Mouse (Mus musculus): ENCODE measurements around the gene Fmnl1. TPM values are rescaled to one million over a fixed set of nuclear protein-coding genes. Genes with fewer than 3 reads are reported as not detected.

Gene Fmnl1
- polyA plus RNA-seq, 1 experiment from 2014 or later = 3.8 TPM

Other genes starting within 250 kb of the Fmnl1 start
- 9.5 TPM in 2 replicates for gene Kif18b, start 246.0 kb upstream of the Fmnl1 start, polyA plus RNA-seq (2015; fragmentation: Nextera tagmentation; extraction: Ambion mirVana)
- 5.1 and 5.6 TPM in 2 replicates for gene C1ql1, start 224.4 kb upstream of the Fmnl1 start, polyA plus RNA-seq (2015; fragmentation: Nextera tagmentation; extraction: Ambion mirVana)
- 48.5 and 52.2 TPM in 2 replicates for gene Nmt1, start 142.9 kb upstream of the Fmnl1 start, polyA plus RNA-seq (2015; fragmentation: Nextera tagmentation; extraction: Ambion mirVana)
- 107 TPM in 2 replicates for gene Dcakd, start 142.8 kb upstream of the Fmnl1 start, polyA plus RNA-seq (2015; fragmentation: Nextera tagmentation; extraction: Ambion mirVana)
- 3.5 and 3.6 TPM in 2 replicates for gene Plcd3, start 69.4 kb upstream of the Fmnl1 start, polyA plus RNA-seq (2015; fragmentation: Nextera tagmentation; extraction: Ambion mirVana)
- gene Acbd4, start 69.4 kb upstream of the Fmnl1 start, polyA plus RNA-seq (2015; fragmentation: Nextera tagmentation; extraction: Ambion mirVana) = 19.2 and 23.7 TPM in 2 replicates
- gene Hexim1, start 54.9 kb upstream of the Fmnl1 start, polyA plus RNA-seq (2015; fragmentation: Nextera tagmentation; extraction: Ambion mirVana) = 5.1 and 5.4 TPM in 2 replicates
- 6.8 and 8.7 TPM in 2 replicates for gene Hexim2, start 38.7 kb upstream of the Fmnl1 start, polyA plus RNA-seq (2015; fragmentation: Nextera tagmentation; extraction: Ambion mirVana)
- gene 1700023F06Rik, start 37.5 kb downstream of the Fmnl1 start, polyA plus RNA-seq (2015; fragmentation: Nextera tagmentation; extraction: Ambion mirVana) = 1.0 and 1.4 TPM in 2 replicates
- not detected in 2 replicates for gene Spata32, start 47.3 kb downstream of the Fmnl1 start, polyA plus RNA-seq (2015; fragmentation: Nextera tagmentation; extraction: Ambion mirVana)
- 3.6 and 3.8 TPM in 2 replicates for gene Map3k14, start 96.4 kb downstream of the Fmnl1 start, polyA plus RNA-seq (2015; fragmentation: Nextera tagmentation; extraction: Ambion mirVana)
- gene Arhgap27, start 192.6 kb downstream of the Fmnl1 start, polyA plus RNA-seq (2015; fragmentation: Nextera tagmentation; extraction: Ambion mirVana) = 21.2 and 21.5 TPM in 2 replicates
- 5.9 and 6.2 TPM in 2 replicates for gene Plekhm1, start 241.6 kb downstream of the Fmnl1 start, polyA plus RNA-seq (2015; fragmentation: Nextera tagmentation; extraction: Ambion mirVana)